Mouse (Mus musculus) cerebellum, adult 11 months (tissue): Measurements from ENCODE around the gene Pdik1l.
A peak's percentile ranks its signal among the peaks of the same experiment; 100 is the strongest.

Source experiments
- DNase-seq: peaks from one replicate; pipeline ENCODE4 v3.0.0; 2022

Pdik1l gene

DNA sequence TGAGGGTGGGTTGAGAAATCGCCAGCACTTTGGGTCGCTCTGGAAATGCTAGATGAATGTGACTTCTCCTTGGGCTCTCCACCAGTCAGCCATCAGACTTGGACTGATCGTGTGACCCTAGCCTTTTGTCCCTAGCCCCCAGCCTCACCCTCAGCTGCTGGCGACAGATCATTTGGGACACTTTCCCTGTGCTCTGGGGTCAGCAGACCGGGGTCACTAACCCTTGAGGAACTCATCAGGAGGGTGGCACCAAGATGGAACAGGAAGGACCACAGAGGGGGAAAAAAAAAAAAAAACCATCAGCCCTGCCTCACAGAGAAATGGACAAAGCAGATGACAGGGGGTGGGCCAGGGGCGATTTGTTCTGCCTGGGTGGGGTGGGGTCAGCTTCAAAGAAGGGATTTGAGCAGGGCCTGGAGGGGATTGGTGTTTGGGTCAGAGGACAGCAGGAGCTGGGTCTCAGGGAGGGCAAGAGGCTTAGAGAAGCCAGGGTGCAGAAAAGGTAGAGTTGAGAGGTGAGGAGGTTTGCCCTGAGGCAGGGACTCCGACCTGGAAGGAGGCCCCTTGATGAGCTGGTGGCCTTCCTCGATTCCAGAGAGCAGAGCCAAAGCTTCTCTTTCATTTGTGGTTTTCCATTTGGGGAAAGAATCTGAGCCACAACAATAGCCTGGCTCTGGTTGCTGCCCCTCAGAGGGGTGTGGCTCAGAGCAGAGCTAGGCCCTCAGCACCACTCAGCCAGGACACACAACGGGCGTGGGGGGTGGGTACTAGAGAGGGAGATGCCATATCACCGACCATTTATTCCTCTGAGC is 30.3 kb downstream of the Pdik1l start:
- no peak for DNase-seq

GRCm38 (mm10) chr4:134256407-134257197 is 31.1 kb downstream of the Pdik1l start:
- DNase-seq, result no peak

- no peak for DNase-seq
These were observed 31.8 kb downstream of the Pdik1l start for GRCm38 (mm10) chr4:134255854-134256253.

DNA sequence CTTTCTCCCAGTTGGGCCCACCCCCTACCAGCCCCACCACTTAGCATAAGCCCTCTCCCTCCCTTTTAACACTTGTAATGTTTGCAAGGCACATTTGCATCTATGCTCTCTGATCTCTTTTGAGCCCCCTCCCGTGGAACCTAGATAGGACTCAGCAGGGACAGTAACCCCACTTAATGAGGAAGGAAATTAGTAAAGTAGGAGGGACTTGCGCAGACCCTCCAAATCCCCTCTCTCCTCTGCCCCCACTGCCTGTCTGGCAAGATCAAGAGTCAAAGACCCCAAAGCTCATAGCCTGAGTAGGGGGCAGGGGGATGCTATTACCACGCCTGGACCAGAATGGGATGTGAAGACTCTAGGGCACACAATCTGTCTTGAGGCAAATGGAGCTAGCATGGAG is 32.9 kb downstream of the Pdik1l start:
- no peak for DNase-seq

GRCm38 (mm10) chr4:134253722-134254324 is 33.9 kb downstream of the Pdik1l start, which contains the start of gene Grrp1:
Grrp1 (minus strand) TSS chr4:134254106.
- DNase-seq, result no peak

GRCm38 (mm10) chr4:134252911-134253721 is 34.6 kb downstream of the Pdik1l start:
- no peak for DNase-seq

DNA sequence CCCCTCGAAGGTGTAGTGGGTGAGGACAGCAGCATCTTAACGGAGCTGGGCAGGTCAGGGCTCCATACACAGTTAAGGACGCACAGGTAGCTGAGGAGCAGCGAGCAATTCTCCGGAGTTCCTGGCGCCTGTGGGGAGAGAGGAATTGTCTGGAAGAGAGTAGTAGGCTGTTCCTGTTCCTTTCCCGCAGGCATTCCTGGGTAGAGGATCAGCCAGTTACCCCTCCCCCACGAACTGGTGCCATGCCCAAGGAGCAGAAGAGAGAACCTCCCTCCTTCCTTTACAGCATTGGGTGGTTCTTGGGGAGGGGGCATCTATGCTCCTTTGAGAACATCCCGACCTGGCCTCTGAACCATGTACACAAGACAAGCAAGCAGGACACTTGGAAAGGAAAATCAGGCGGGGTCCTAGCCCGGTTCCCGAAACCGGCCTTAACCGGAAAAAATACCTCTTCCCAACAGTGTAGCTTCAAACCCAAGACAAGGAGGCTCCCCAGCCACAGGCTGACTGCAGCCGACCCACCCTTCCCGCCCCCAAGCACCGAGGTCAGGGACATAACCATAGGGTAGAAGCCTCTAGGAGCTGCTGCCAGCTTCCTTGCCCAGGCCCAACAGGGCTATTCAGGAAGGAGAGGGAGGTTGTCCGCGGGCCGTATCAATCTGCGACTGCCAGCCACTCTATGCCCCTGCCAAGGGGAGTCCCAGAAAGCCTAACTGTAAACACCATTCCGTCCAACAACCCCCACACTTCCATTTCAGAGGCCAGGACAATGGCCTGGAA is 35.4 kb downstream of the Pdik1l start:
- no peak for DNase-seq

GRCm38 (mm10) chr4:134251241-134252130 is 36.2 kb downstream of the Pdik1l start:
- peak; percentile 13 for DNase-seq

DNA sequence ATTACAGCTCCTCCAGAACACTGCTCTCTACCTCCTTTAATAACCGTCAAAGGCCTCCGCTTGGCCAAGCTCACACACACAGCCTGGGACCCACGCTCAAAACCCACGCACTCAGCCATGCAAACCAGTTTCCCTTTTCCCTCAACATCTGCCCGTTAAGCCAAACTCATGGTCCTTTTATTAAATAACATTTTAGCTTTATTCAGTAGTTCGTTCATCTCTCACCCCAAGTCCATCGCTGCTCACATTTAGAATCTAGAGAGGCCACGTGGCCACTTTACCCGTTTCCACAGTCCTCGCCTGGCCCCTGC is 36.8 kb downstream of the Pdik1l start:
- no peak for DNase-seq

DNA sequence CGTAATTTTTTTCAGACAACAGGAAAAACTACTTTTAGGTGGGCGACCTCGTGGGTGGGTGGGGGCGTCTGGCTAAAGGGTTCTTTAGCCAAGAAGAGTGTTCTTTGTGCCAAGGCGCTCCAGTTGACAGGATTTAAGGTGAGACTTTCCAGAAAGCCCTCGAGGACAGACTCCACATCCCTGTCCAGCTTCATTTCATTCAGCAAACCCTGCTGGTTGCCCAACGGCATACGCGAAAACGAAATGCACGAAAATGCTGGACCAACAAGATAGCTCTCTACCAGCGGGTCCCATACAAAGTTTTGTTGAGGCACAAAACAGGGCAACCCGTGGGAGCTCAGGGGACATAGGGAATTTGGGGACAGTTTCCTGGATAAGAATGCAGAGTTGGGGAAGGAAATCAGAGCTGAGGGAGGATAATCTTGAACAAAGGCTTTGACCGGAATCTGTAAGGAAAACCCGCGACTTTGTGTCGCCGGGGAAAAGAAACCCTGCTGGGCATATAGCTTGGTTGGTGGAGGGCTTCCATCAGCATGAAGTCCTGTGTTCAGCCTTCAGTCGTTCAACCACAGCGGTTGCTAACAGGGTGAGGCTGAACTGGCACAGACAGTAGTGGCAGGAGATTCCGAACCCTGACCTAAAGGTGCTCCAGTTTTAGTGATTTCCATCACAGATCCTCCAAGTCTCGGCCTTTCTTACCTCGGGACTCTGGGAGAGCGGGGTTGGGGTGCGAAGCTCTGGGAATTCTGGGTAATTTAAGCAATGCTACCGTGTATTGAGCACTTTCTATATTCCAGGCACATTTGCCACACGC is 37.4 kb downstream of the Pdik1l start:
- DNase-seq, result no peak

DNA sequence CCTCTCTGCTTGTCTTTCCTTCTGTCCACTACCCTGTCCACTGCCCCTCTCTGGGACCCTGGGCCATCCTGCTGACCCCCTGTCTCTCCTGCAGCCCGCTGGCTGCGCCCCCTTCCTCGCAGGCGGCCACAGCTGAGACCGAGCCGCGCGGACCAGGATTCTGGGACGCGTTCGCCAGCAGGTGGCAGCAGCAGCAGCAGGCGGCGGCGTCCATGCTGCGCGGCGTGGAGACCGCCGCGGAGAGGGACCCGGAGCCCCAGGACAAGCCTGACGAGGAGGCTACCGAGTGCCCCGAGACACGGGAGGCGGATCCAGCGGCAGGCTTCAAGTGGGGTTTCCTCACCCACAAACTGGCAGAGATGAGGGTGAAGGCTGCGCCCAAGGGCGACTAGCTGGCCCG is 38.0 kb downstream of the Pdik1l start:
- peak; percentile 40 for DNase-seq

GRCm38 (mm10) chr4:134246719-134247258 is 40.9 kb downstream of the Pdik1l start, which contains the start of gene Gm30191:
Gm30191 (plus strand) TSS chr4:134246935.
- DNase-seq, result peak; percentile 19

- peak; percentile 11 for DNase-seq
These were observed 41.4 kb downstream of the Pdik1l start for GRCm38 (mm10) chr4:134246256-134246655.

GRCm38 (mm10) chr4:134245148-134245843 is 42.4 kb downstream of the Pdik1l start, which contains the start of gene Zfp593:
Zfp593 (minus strand) TSS chr4:134245592.
- peak; percentile 93 for DNase-seq

GRCm38 (mm10) chr4:134243516-134244250 is 44.0 kb downstream of the Pdik1l start, which contains the start of gene E130218I03Rik:
E130218I03Rik (plus strand) TSS chr4:134243662.
- DNase-seq, result no peak

- DNase-seq, result no peak
These were observed 49.0 kb downstream of the Pdik1l start for GRCm38 (mm10) chr4:134238686-134239085.

- DNase-seq, result peak; percentile 63
These were observed 49.4 kb downstream of the Pdik1l start, which contains the start of gene Cnksr1 for GRCm38 (mm10) chr4:134238279-134238651. Cnksr1 (minus strand) TSS chr4:134238399.
